Comparison of ENCODE assay signal across 9 mouse cellular contexts in the genomic region with DNA sequence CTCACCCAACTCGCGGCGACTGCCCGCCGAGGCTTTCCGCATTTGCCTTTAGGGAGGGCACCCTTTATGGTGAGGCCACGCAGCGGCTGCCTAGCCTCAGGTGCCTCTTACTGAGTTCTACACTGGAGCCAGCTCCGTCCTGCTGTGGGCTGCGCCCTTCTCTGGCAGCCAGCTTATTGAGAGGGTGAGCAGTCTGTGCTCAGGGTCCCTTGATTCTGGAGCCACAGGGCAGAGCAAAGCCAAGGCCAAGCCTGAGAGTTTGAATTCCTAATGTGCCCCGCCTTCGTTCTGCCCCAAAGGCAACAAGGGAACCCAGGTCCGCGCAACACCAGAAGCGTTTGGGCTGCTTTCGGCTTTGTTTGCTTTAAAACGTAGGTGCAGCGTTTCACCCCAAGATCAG. TPM values are rescaled to one million over a fixed set of nuclear protein-coding genes. Genes with fewer than 3 reads are reported as not detected.
DNase-seq lines count a peak whose midpoint lies in the region; ATAC-seq and TF ChIP-seq lines count a peak whose summit lies in the region.
"Had no signal": no experiment of that assay in that cellular context is flagged by ENCODE, and none has a peak within 500 bp of the region (broad histone marks: within the 10 kb centered on the region; RNA-seq: fewer than 3 reads in every experiment).

No protein-coding gene starts in this region.

- peak overlapping the region; percentile 6; the same call in 1 of the 2 replicates for H3K4me2 ChIP-seq in forebrain, embryonic 15.5 days (replicated peaks)

- H3K27ac ChIP-seq in heart, adult 2 months = no peak overlapping the region
- H3K27ac ChIP-seq in forebrain, embryonic 15.5 days (replicated peaks) = peak overlapping the region; percentile 42
- peak overlapping the region; percentile 93 for H3K27ac ChIP-seq in midbrain, embryonic 10.5 days (replicated peaks)

- no peak for TF ChIP-seq POLR2A in heart, adult 2 months (IDR thresholded peaks at IDR 0.05; ENCODE audit: insufficient read depth, low read depth, low read length)

- 9% methylated on average over 18 of the region's 18 CpGs for WGBS in heart, adult 2 months
- 2% methylated on average over 18 of the region's 18 CpGs for WGBS in forebrain, embryonic 15.5 days
- WGBS in midbrain, embryonic 10.5 days = under 1% methylated on average over 18 of the region's 18 CpGs

- no peak overlapping the region for H3K9ac ChIP-seq in heart, adult 2 months (ENCODE audit: low read depth, low read length)
- no peak overlapping the region; the same call in 1 of the 2 replicates for H3K9ac ChIP-seq in forebrain, embryonic 15.5 days (replicated peaks)

- no peak for TF ChIP-seq EP300 in heart, adult 2 months (IDR thresholded peaks at IDR 0.05; ENCODE audit: insufficient read depth, low read depth, low read length)

- peaks cover 8% of the 10 kb centered on the region; the same call in 1 of the 2 replicates for H3K27me3 ChIP-seq in heart, adult 2 months (ENCODE audit: control insufficient read depth, insufficient read depth, low read length)
- H3K27me3 ChIP-seq in forebrain, embryonic 15.5 days = peaks cover 89% of the 10 kb centered on the region
- H3K27me3 ChIP-seq in midbrain, embryonic 10.5 days (ENCODE audit: low read depth, poor library complexity, severe bottlenecking) = peaks cover 100% of the 10 kb centered on the region

- H3K9me3 ChIP-seq in forebrain, embryonic 15.5 days = no peaks in the 10 kb centered on the region
- H3K9me3 ChIP-seq in midbrain, embryonic 10.5 days (replicated peaks) = no peaks in the 10 kb centered on the region

- no peaks in the 10 kb centered on the region for H3K79me2 ChIP-seq in heart, adult 2 months (replicated peaks; ENCODE audit: control insufficient read depth, insufficient read depth, low read length)

- H3K4me3 ChIP-seq in heart, adult 2 months = no peak overlapping the region
- no peak overlapping the region for H3K4me3 ChIP-seq in forebrain, embryonic 15.5 days
- peak overlapping the region; percentile 60 for H3K4me3 ChIP-seq in midbrain, embryonic 10.5 days
- H3K4me3 ChIP-seq: myocyte had no signal

- peak; percentile 84 for DNase-seq in heart, adult 11 months
- no peak for DNase-seq in heart, adult 2 months
- DNase-seq in ES-CJ7 (ENCODE audit: low read depth, low spot score) = peak; percentile 74
- peak; percentile 65 for DNase-seq in midbrain, embryonic 10.5 days (ENCODE audit: low spot score)
- no peak for DNase-seq in spleen, postnatal 4 days (ENCODE audit: low spot score in 2 of 2)
- DNase-seq in gastrocnemius, postnatal 10 days = no peak
- DNase-seq in lung, adult 18-20 months = no peak

- TF ChIP-seq CTCF in heart, adult 2 months (IDR thresholded peaks at IDR 0.05) = no peak

- H3K36me3 ChIP-seq in heart, adult 2 months (ENCODE audit: control insufficient read depth, insufficient read depth, low read length) = no peaks in the 10 kb centered on the region
- no peaks in the 10 kb centered on the region for H3K36me3 ChIP-seq in forebrain, embryonic 15.5 days
- H3K36me3 ChIP-seq in midbrain, embryonic 10.5 days = no peaks in the 10 kb centered on the region

- no peaks in the 10 kb centered on the region for H3K4me1 ChIP-seq in heart, adult 2 months (ENCODE audit: control insufficient read depth, insufficient read depth, low read length)
- H3K4me1 ChIP-seq in forebrain, embryonic 15.5 days = peaks cover 3% of the 10 kb centered on the region; the same call in 1 of the 2 replicates
- peaks cover 57% of the 10 kb centered on the region for H3K4me1 ChIP-seq in midbrain, embryonic 10.5 days

- no peak for ATAC-seq in forebrain, embryonic 15.5 days (replicated peaks)

- intact Hi-C loops in heart, adult 2 months (cut with DNase I) = loop anchor here (2.0 kb wide), 1 partner anchor 47 kb away; no protein-coding TSS in a partner anchor

RNA-seq across cellular contexts. Expression of gene Nr2f2, which starts 41.2 kb away (rescaled TPM):
- total RNA-seq in heart, adult 2 months (2021) = 10 to 100 TPM; 16.4 to 18.8 TPM
- polyA plus RNA-seq in heart, adult 2 months (2012; rRNA removed) = 22.9 and 39.3 TPM in 2 replicates
- polyA plus RNA-seq in forebrain, embryonic 15.5 days (2015; fragmentation: Nextera tagmentation; extraction: Ambion mirVana) = 76.2 and 95.0 TPM in 2 replicates
- polyA plus RNA-seq in midbrain, embryonic 10.5 days (2016; fragmentation: Nextera tagmentation; extraction: Ambion mirVana) = 86.8 and 89.2 TPM in 2 replicates
- total RNA-seq in gastrocnemius, postnatal 10 days (2021) = 10 to 100 TPM; 32.7 to 39.2 TPM

Comparison
In these comparisons a context has a peak if more than half of its experiments do, and no peak if none do; other contexts are left out.
1. DNase-seq: peak in heart, adult 11 months (single experiment), ES-CJ7 (single experiment) and midbrain, embryonic 10.5 days (single experiment); none in heart, adult 2 months (0 of 2), spleen, postnatal 4 days (0 of 2), gastrocnemius, postnatal 10 days (single experiment) and lung, adult 18-20 months (0 of 2).